Mouse (Mus musculus): ENCODE data around the gene Spock1. TPM values are rescaled to one million over a fixed set of nuclear protein-coding genes. Genes with fewer than 3 reads are reported as not detected.

Spock1 gene
- total RNA-seq, 2 experiments from 2014 or later = 204 to 220 TPM

DNA sequence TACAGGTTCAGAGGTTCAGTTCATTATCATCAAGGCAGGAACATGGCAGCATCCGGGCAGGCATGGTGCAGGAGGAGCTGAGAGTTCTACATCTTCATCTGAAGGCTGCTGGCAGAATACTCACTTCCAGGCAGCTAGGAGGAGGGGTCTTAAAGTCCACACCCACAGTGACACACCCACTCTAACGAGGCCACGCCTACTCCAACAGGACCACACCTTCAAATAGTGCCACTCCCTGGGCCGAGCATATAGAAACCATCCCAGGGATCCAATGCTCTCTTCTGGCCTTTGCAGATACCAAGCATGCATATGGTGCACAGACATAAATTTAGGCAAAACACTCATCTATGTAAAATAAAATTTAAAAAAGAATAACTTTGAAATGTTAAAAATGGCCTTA lies 245.6 kb downstream of the Spock1 start:
- no peak for DNase-seq (ENCODE audit: low spot score in 2 of 2)

DNA sequence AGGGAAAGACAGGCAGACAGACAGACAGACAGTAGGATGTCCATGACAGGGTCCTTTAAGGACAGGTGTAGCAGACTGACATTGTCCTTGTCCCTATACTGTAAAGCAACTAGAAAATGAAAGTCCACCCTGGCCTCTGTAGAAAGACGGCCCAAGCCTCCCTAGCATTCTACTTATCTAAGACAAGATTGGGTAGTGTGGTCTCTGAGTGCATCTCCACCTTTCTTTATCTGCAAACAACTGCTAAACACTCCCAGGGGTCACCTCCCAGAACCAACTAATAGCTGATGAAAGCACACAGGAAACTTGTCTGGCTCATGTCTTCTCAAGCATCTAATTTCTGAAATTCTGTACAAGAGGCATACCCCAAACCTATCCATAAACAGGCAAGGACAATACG lies 247.6 kb downstream of the Spock1 start:
- DNase-seq (ENCODE audit: low spot score in 2 of 2) = no peak

DNA sequence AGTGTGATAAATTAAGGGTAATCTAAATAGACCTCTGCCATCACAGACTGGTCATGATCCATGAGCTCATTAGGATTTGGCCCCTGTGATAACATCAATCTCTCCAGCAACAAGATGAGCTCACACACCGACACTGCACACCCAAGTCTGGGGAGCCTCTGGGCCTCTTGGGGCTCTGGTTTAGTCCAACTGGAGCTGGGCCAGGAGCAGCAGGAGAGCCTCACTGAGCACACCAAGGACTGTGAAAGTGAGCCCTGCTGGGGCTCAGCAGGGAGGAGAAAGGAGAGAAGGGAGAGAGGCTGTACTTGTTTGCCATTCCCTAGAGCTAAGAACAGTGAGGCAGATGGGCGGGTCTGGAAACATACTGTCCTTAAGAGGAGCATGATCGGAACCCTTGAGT lies 248.3 kb downstream of the Spock1 start:
- DNase-seq (ENCODE audit: low spot score in 2 of 2) = no peak

DNA sequence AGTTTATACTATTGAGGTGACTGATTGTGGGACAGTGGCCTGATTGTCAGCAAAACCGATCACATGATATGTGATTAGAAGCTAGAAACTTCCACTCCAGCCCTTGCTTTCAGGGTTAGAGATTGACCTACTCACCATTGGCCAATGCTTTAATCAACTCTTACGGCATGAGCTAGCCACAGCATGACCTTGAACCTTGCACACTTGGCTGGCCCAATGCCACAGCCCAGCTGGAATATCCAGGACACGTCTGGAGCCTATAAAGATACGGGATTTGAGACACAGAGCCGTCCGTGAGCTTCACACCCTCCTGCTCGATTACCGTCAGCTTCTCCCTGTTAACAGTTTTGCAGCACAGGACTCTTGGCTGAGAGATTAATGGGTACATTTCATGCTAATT lies 251.5 kb downstream of the Spock1 start:
- no peak for DNase-seq (ENCODE audit: low spot score in 2 of 2)

- no peak for DNase-seq (ENCODE audit: low spot score in 2 of 2)
These were observed 253.8 kb downstream of the Spock1 start for GRCm38 (mm10) chr13:57654362-57654761.

DNA sequence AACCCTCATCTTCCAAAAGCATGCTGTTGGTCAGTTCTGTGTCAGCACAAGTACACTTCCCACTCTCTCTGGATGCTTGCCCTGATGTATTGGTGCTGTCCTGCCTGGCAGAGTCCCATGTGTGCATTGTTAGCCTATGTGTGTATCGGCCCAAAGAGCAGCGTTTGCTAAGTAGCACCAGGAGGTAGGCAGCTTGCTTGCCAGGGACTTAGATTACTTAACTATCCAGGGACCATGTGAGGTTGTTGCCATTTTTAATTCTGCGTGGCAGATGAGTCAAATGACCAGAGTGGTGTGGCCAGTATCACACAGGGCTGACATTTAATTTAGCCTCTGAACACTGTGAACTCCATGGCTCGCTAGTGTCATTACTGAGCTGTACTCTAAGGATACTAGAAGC lies 256.9 kb downstream of the Spock1 start:
- no peak for DNase-seq (ENCODE audit: low spot score in 2 of 2)

- no peak for DNase-seq (ENCODE audit: low spot score in 2 of 2)
These were observed 259.3 kb downstream of the Spock1 start for GRCm38 (mm10) chr13:57648784-57649183.

GRCm38 (mm10) chr13:57647456-57647855 lies 260.7 kb downstream of the Spock1 start:
- DNase-seq (ENCODE audit: low spot score in 2 of 2) = no peak

DNA sequence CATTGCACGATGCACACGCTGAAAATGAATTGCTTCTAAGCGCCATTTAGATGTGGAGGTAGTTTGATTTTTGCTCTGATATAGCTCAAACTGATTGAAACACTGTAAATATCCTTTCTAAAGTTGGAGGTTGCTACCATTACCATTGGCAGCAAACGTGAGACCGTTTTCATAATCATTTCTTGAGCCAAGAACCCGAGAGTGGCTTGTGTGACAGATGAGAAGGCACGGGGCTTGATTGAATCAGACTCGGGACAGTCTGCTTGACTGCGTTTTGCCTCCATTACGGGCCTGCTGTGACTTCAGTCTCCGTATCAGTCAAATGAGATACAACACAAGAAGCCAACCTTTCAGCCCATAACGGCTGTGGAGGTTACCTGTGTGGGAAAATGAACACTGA lies 265.1 kb downstream of the Spock1 start:
- no peak for DNase-seq (ENCODE audit: low spot score in 2 of 2)

- no peak for DNase-seq (ENCODE audit: low spot score in 2 of 2)
These were observed 266.5 kb downstream of the Spock1 start for GRCm38 (mm10) chr13:57641649-57642048.

GRCm38 (mm10) chr13:57640968-57641367 lies 267.2 kb downstream of the Spock1 start:
- DNase-seq (ENCODE audit: low spot score in 2 of 2) = no peak

DNA sequence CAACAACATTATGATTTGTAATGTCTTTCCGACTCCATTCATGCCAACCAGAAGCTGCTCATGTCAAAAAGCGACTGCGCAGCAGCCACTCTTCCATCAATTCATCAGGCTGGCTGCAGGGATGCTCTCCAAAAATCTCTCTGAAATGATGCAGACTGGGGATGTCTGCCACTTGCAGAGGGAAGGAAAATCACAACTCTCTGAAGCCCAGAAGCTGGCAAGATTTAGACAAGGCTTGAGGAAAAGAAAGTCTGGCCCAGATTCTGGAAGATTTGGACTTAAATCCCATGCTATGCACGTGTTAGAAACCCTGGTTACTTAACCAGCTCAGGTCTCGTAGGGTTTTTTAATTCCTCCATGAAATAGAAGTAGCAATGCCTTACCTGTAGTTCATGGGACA lies 269.3 kb downstream of the Spock1 start:
- DNase-seq (ENCODE audit: low spot score in 2 of 2) = no peak

- DNase-seq (ENCODE audit: low spot score in 2 of 2) = no peak
These were observed 270.5 kb downstream of the Spock1 start for GRCm38 (mm10) chr13:57637606-57638132.

DNA sequence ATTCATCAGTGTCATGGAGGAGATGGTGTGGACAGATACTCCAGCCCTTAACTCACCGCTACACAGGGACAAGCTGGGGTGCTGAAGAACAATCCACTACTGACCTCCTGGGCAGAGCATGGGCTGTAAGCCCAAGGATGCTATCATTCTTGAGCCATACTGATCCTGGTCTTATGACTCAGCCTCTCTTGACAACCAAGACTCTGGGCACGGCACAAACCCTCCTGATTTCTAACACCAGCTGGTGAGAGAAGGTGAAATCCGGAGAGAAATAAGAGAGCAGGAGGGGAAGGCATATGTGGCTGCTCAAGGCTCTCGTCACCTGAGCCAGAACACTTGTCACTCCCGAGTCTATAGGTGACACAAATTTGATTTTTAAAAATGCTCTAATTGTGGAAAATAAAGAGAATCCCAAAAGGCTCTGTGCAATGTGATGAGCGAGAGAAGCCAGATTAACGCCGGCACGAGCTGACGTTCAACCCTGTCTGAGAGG lies 271.0 kb downstream of the Spock1 start:
- DNase-seq (ENCODE audit: low spot score in 2 of 2) = no peak

GRCm38 (mm10) chr13:57636196-57637015 lies 271.7 kb downstream of the Spock1 start:
- no peak for DNase-seq (ENCODE audit: low spot score in 2 of 2)

DNA sequence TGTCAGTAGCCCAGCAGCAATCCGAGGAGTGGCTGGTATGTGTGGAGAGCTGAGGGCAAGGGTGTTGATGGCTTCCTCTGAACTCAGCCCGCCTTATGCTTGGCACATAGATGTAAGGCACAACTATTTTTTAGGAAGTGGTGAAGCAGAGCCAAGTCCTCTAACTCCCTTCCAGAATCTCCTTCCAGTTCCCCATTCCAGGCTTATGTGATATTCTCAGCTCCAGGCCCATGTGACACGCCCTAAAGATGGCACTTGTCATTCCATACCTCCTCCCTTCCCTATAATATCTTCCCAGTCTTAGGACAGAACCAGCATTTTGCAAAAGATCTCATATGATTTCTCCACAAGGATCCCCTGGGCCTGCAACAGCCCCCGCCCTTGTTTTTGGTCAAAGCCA lies 277.6 kb downstream of the Spock1 start:
- no peak for DNase-seq (ENCODE audit: low spot score in 2 of 2)

DNA sequence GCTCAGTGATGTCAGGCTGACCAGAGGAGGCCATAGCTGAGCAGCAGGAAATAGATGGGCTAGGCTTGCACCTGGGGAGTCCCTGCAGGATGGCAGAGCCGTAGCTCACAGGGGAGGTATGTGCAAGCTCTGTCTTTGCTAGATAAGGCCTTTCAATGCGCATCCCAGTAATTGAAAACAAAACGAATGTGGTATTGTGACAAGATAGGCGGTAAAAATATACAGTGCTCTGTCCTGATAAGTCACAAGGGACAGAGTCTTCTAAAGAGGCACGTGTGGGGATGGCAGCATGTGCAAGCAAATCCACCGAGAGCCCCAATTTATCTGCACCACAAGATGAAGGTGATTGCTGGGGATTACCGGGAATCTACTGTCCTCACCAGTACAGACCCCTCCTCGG lies 279.9 kb downstream of the Spock1 start:
- no peak for DNase-seq (ENCODE audit: low spot score in 2 of 2)

DNA sequence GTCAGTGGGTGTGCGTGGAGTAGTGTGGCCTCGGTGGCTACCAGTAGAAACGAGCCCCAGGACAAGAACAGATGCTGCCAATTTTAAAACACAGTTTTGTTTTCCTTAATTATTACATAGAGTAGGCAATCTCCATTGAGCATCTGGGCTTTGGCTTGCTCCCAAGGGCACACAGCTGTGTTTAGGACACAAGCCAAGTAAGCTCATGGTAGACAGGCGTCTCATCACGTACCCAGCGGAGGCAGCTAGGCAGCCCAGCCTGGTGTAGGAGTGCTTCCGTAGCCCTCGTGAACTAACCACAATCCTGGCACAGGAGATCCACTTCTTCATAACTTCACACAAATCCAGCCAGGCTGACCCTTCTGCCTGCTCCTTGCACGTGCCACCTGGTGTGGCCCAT lies 281.7 kb downstream of the Spock1 start:
- no peak for DNase-seq (ENCODE audit: low spot score in 2 of 2)

DNA sequence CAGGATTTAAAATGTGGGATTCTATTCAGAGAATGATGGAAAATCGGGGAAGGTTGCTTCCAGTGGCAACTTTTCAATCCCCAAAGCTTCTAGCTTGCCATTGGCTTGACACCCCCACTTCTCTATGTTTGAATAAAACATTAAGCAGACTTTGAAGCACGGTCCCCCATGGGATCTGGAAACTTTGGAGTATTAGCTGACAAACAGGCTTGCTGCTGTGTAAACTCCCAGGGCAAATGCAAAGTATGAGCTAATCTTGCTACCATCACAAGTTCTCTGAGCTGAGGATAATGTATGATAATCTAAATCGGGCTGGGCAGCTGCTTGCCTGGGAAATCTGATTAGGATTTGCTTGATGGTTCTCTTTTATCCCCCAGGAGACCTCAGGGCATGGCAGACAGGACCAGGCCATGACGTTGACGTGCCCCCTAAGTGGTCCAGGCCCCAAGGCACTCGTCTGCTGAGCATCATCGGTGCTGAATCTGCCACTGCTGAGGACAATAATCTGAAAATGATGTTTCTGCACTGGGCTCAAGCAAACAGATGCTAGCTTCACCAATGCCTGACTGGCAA lies 284.1 kb downstream of the Spock1 start:
- DNase-seq (ENCODE audit: low spot score in 2 of 2) = no peak

DNA sequence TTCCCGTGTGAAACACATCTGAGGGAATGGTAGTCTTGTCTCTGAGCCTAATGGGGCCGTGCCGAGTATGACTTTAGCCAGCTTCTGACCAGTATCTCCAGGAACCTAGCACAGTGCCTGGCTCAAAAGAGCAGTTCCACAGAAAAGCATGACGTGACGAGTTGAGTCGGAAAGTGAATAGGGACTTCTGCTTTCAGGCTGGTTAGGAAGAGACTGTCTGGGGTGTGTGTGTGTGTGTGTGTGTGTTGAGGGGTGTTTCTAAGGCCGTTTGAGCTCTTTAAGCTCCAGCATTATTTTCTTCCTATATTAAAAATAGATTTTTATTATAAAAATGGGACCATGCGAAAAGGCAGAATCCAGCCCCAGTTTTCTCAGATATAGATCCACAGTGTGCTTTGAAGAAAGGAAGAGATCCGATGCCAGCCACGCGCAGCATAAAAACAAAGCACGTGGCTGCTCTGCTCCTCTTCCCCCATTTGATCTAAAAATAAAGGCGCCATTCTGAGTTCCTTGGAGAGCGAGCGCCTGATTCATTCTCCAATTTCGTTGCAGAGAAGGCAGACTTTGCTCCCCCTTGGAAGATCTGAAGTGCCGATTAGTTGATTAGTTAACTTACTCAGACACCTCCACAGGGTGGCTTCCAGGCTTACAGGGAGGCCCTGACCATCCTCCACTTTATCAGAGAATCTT lies 288.9 kb downstream of the Spock1 start:
- DNase-seq (ENCODE audit: low spot score in 2 of 2) = no peak

DNA sequence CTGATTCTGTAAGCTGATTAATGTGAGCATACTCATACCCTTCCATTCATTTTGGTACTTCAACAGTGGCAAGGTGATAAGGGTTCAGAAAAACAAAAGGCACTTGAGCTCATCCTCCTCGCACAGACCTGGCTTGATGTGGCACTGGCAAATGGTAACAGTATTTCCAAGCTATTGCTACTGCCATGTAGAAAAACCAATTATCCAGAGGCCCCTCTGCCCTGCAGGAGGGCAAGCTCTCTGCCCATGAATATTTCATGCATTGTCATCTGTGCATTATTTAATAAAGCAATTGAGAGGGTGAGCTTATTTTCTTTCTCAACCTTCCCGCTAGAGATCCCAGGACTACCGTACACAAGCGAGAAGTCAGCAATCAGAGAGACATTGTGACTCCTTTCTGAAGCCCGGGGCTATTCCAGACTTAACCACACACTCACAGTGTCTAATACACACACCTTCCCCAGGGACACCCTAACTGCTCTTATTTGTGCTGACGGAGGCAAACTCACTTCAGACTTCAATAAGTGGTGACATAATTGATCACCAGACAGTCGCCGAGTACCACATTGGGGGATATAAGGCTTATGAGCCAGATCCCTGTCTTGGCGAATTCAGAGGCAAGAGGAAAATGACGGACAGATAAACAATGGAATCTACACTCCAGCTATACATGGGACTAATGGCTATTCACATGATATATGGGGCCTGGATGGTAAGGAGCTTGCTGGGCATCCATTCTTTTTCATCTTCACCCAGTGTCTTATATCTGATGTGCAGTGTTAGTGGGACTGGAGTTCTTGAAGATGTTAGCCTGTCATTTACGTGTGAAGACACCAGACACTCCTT lies 296.6 kb downstream of the Spock1 start:
- DNase-seq (ENCODE audit: low spot score in 2 of 2) = no peak
